In the genomic region with DNA sequence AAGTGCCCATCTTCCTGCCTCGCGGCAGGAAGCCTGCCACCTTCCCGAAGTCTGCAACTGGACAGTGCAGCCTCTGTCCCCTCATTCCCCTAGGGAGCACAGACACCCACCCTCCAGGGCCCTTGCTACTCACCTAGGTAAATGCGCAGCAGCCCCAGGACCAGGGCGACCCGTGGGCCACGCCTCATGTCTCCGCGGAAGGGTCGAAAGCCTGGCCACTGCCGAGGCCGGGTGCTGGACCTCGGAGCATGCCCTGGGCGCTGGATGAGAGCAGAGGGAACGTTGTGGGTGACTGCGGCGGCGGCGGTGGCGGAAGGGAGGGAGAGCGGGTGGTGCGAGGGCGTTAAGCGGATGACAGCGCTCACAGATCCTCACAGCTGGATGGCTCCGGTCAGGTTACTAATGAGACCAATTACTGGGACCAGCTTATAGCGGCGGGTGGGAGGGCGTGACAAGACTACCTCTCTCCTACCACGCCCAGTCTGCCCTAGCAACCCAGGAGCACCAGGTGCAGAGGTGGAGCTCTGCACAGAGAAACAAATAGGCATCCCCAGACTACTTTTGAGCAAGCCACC, we compare ENCODE assay signal across 9 mouse cellular contexts. TPM values are rescaled to one million over a fixed set of nuclear protein-coding genes. Genes with fewer than 3 reads are reported as not detected.
DNase-seq lines count a peak whose midpoint lies in the region; ATAC-seq lines count a peak whose summit lies in the region.
"Had no signal": no experiment of that assay in that cellular context is flagged by ENCODE, and none has a peak within 500 bp of the region (broad histone marks: within the 10 kb centered on the region; RNA-seq: fewer than 3 reads in every experiment).

A gene (minus strand): TSS at position 392 of the 575 bp plus-strand sequence.

- H3K9ac ChIP-seq in heart, embryonic 14.5 days (ENCODE audit: low read length), result peak within 1 kb of the TSS; percentile 55
- peak within 1 kb of the TSS; percentile 61 for H3K9ac ChIP-seq in forebrain, embryonic 14.5 days (ENCODE audit: low read length)
- peak within 1 kb of the TSS; percentile 73 for H3K9ac ChIP-seq in midbrain, embryonic 15.5 days

- H3K9me3 ChIP-seq in heart, embryonic 14.5 days (ENCODE audit: control insufficient read depth, low read length), result no peaks in the 10 kb centered on the region
- no peaks in the 10 kb centered on the region for H3K9me3 ChIP-seq in forebrain, embryonic 14.5 days (replicated peaks; ENCODE audit: control insufficient read depth, low read length)
- no peaks in the 10 kb centered on the region for H3K9me3 ChIP-seq in midbrain, embryonic 15.5 days

- no peaks in the 10 kb centered on the region for H3K36me3 ChIP-seq in heart, embryonic 14.5 days (ENCODE audit: control insufficient read depth, insufficient read depth, low read length)
- no peaks in the 10 kb centered on the region for H3K36me3 ChIP-seq in forebrain, embryonic 14.5 days (ENCODE audit: control insufficient read depth, insufficient read depth, low read length)
- no peaks in the 10 kb centered on the region for H3K36me3 ChIP-seq in midbrain, embryonic 15.5 days (replicated peaks)

- intact Hi-C loops in heart, postnatal 25 days (cut with DNase I), result no loop called here

- peaks cover 5 to 9% of the 10 kb centered on the region in 2 experiments; a peak in 2 of 4 replicates for H3K4me1 ChIP-seq in heart, embryonic 14.5 days (ENCODE audit: control insufficient read depth in 2 of 2, insufficient read depth in 2 of 2, low read length in 2 of 2)
- no peaks in the 10 kb centered on the region; the same call in 1 of the 2 replicates for H3K4me1 ChIP-seq in forebrain, embryonic 14.5 days (ENCODE audit: control insufficient read depth, insufficient read depth, low read length)
- peaks cover 10% of the 10 kb centered on the region for H3K4me1 ChIP-seq in midbrain, embryonic 15.5 days

- H3K27me3 ChIP-seq in heart, embryonic 14.5 days (ENCODE audit: control insufficient read depth, insufficient read depth, low read length), result peaks cover 50% of the 10 kb centered on the region
- H3K27me3 ChIP-seq in forebrain, embryonic 14.5 days (replicated peaks; ENCODE audit: control insufficient read depth, insufficient read depth, low read length), result no peaks in the 10 kb centered on the region
- H3K27me3 ChIP-seq in midbrain, embryonic 15.5 days (replicated peaks), result peaks cover 12% of the 10 kb centered on the region; the same call in 1 of the 2 replicates

- 0 out of 2 replicates have a peak, but pooled peaks have one; percentile 18 for ATAC-seq in heart, embryonic 14.5 days (ENCODE audit: insufficient number of reproducible peaks, insufficient read depth, low FRiP score, low read depth)
- peak; percentile 76 for ATAC-seq in forebrain, embryonic 14.5 days
- ATAC-seq in midbrain, embryonic 15.5 days (replicated peaks), result peak; percentile 89
- ATAC-seq in activated CD4-positive, CD25-positive, alpha-beta regulatory T cell, adult 4 months, result no peak

- no peak within 1 kb of the TSS for H3K27ac ChIP-seq in heart, embryonic 14.5 days (replicated peaks in 1 of 2; ENCODE audit: control insufficient read depth in 1 of 2, insufficient read depth in 1 of 2, low read depth in 2 of 2, low read length in 2 of 2)
- H3K27ac ChIP-seq in forebrain, embryonic 14.5 days (ENCODE audit: low read depth, low read length), result no peak within 1 kb of the TSS
- H3K27ac ChIP-seq in midbrain, embryonic 15.5 days, result no peak within 1 kb of the TSS

- WGBS in heart, embryonic 14.5 days, result under 1% methylated on average over 30 of the region's 30 CpGs
- 0% methylated on average over 30 of the region's 30 CpGs for WGBS in forebrain, embryonic 14.5 days
- WGBS in midbrain, embryonic 15.5 days, result under 1% methylated on average over 30 of the region's 30 CpGs

- peak within 1 kb of the TSS; percentile 16 to 34; a peak in 3 of 4 replicates for H3K4me3 ChIP-seq in heart, embryonic 14.5 days (ENCODE audit: control insufficient read depth in 1 of 2, insufficient read depth in 1 of 2, low read depth in 1 of 2, low read length in 2 of 2)
- H3K4me3 ChIP-seq in forebrain, embryonic 14.5 days (ENCODE audit: low read depth, low read length), result peak within 1 kb of the TSS; percentile 34
- peak within 1 kb of the TSS; percentile 53 for H3K4me3 ChIP-seq in midbrain, embryonic 15.5 days

- no peak for DNase-seq in heart, postnatal 25 days (ENCODE audit: low spot score)
- peak; percentile 18 for DNase-seq in adrenal gland, postnatal 10 days
- peak; percentile 59 for DNase-seq in forebrain, embryonic 14.5 days (ENCODE audit: low spot score)
- DNase-seq in kidney, postnatal 4 days, result peak; percentile 56 to 66
- no peak for DNase-seq in B cell, adult 2 months

- peak within 1 kb of the TSS; percentile 67 for H3K4me2 ChIP-seq in heart, embryonic 14.5 days (ENCODE audit: low read length)
- H3K4me2 ChIP-seq in forebrain, embryonic 14.5 days (ENCODE audit: low read length), result peak within 1 kb of the TSS; percentile 75
- H3K4me2 ChIP-seq in midbrain, embryonic 15.5 days, result peak within 1 kb of the TSS; percentile 97

RNA-seq across cellular contexts. Expression of the gene that starts here (rescaled TPM):
- polyA plus RNA-seq in heart, embryonic 14.5 days (2014; fragmentation: Nextera tagmentation; extraction: Ambion mirVana), result 0.22 and 0.31 TPM in 2 replicates
- total RNA-seq in heart, postnatal 25 days (2021), result under 1 TPM in 1 of 2 experiments, not detected in 1; 0.08 TPM
- total RNA-seq in adrenal gland, postnatal 10 days (2021), result under 1 TPM; 0.15 to 0.30 TPM
- 3.1 and 4.6 TPM in 2 replicates for polyA plus RNA-seq in forebrain, embryonic 14.5 days (2014; fragmentation: Nextera tagmentation; extraction: Ambion mirVana)
- 2.3 and 2.6 TPM in 2 replicates for polyA plus RNA-seq in midbrain, embryonic 15.5 days (2015; fragmentation: Nextera tagmentation; extraction: Ambion mirVana)
- not detected for polyA plus RNA-seq in activated CD4-positive, CD25-positive, alpha-beta regulatory T cell, adult 4 months (2017; shearing (Covaris generic))
- total RNA-seq: liver, adult 2 months had no signal

Comparison
In these comparisons a context has a peak if more than half of its experiments do, and no peak if none do; other contexts are left out.
1. Peak in ATAC-seq, H3K4me3 ChIP-seq, H3K9ac ChIP-seq and H3K4me2 ChIP-seq in heart, embryonic 14.5 days; RNA of the gene not detected or under 1 TPM.
2. Peak in DNase-seq in adrenal gland, postnatal 10 days; RNA of the gene not detected or under 1 TPM.
3. DNase-seq: peak in forebrain, embryonic 14.5 days (single experiment) and kidney, postnatal 4 days (2 of 2); none in heart, postnatal 25 days (single experiment) and B cell, adult 2 months (0 of 2).
4. Peak in every context shown above with its lines, with median percentiles within 50 percentile points of each other: H3K4me2 ChIP-seq, H3K4me3 ChIP-seq and H3K9ac ChIP-seq.